Mouse (Mus musculus): ENCODE results near the gene Rpl15. TPM values are rescaled to one million over a fixed set of nuclear protein-coding genes. Genes with fewer than 3 reads are reported as not detected.
"Not testable (repeated sequence)": the region's sequence is repeated elsewhere in the genome, so short reads cannot be mapped to it uniquely, and the experiment has no call there.

Gene Rpl15
- polyA plus RNA-seq, 1 experiment from 2014 or later = 435 TPM

GRCm38 (mm10) chr14:18269947-18270528 is 1.2 kb downstream of the Rpl15 start:
- peak overlapping the region; percentile 98 for H3K9ac ChIP-seq (ENCODE audit: low read length)
- WGBS = 0% methylated on average over 22 of the region's 24 CpGs
- H3K4me1 ChIP-seq (replicated peaks; ENCODE audit: control insufficient read depth, insufficient read depth, low read length) = peaks cover 12% of the 10 kb centered on the region
- H3K4me2 ChIP-seq (ENCODE audit: low read depth, low read length) = peak overlapping the region; percentile 83
- peak overlapping the region; percentile 73; the same call in 1 of the 2 replicates for H3K27ac ChIP-seq (ENCODE audit: low read length)
- not testable (repeated sequence) for ATAC-seq (ENCODE audit: low read depth); H3K9me3 ChIP-seq (ENCODE audit: control insufficient read depth, low read length); H3K27me3 ChIP-seq (ENCODE audit: control insufficient read depth, insufficient read depth, low read depth, low read length)
- H3K4me3 ChIP-seq (ENCODE audit: low read length) = peak overlapping the region; percentile 94
- H3K36me3 ChIP-seq (ENCODE audit: control insufficient read depth, insufficient read depth, low read length) = peaks cover 14% of the 10 kb centered on the region

GRCm38 (mm10) chr14:18263427-18263826 is 7.8 kb downstream of the Rpl15 start:
- Histone ChIP-seq H3K27ac (ENCODE audit: low read length) (no peak overlapping the region), H3K4me2 (ENCODE audit: low read depth, low read length) (no peak overlapping the region), H3K9me3 (ENCODE audit: control insufficient read depth, low read length) (no peaks in the 10 kb centered on the region), H3K9ac (ENCODE audit: low read length) (no peak overlapping the region), H3K27me3 (ENCODE audit: control insufficient read depth, insufficient read depth, low read depth, low read length) (no peaks in the 10 kb centered on the region), H3K4me3 (ENCODE audit: low read length) (no peak overlapping the region), H3K4me1 (replicated peaks; ENCODE audit: control insufficient read depth, insufficient read depth, low read length) (0 out of 2 replicates have a peak, but pooled peaks cover 2% of the 10 kb centered on the region), H3K36me3 (ENCODE audit: control insufficient read depth, insufficient read depth, low read length) (peaks cover 13% of the 10 kb centered on the region)
- ATAC-seq (ENCODE audit: low read depth) = 0 out of 2 replicates have a peak, but pooled peaks have one; percentile 38
- 44% methylated on average over 4 of the region's 4 CpGs for WGBS

GRCm38 (mm10) chr14:18261203-18261602 is 10.0 kb downstream of the Rpl15 start:
- no peak overlapping the region for H3K4me2 ChIP-seq (ENCODE audit: low read depth, low read length)
- H3K36me3 ChIP-seq (ENCODE audit: control insufficient read depth, insufficient read depth, low read length) = peaks cover 2% of the 10 kb centered on the region; the same call in 1 of the 2 replicates
- H3K9ac ChIP-seq (ENCODE audit: low read length) = no peak overlapping the region
- no peak overlapping the region for H3K27ac ChIP-seq (ENCODE audit: low read length)
- H3K4me3 ChIP-seq (ENCODE audit: low read length) = no peak overlapping the region
- WGBS = 85% methylated on average over 3 of the region's 3 CpGs
- H3K9me3 ChIP-seq (ENCODE audit: control insufficient read depth, low read length) = no peaks in the 10 kb centered on the region
- H3K4me1 ChIP-seq (replicated peaks; ENCODE audit: control insufficient read depth, insufficient read depth, low read length) = 0 out of 2 replicates have a peak, but pooled peaks cover 2% of the 10 kb centered on the region
- H3K27me3 ChIP-seq (ENCODE audit: control insufficient read depth, insufficient read depth, low read depth, low read length) = no peaks in the 10 kb centered on the region
- no peak for ATAC-seq (ENCODE audit: low read depth)

GRCm38 (mm10) chr14:18242638-18243130 is 28.5 kb downstream of the Rpl15 start:
- 78% methylated on average over 21 of the region's 21 CpGs for WGBS
- no peak for ATAC-seq (ENCODE audit: low read depth)
- Histone ChIP-seq H3K4me1 (replicated peaks; ENCODE audit: control insufficient read depth, insufficient read depth, low read length) (no peaks in the 10 kb centered on the region), H3K9ac (ENCODE audit: low read length) (no peak overlapping the region), H3K9me3 (ENCODE audit: control insufficient read depth, low read length) (no peaks in the 10 kb centered on the region), H3K36me3 (ENCODE audit: control insufficient read depth, insufficient read depth, low read length) (no peaks in the 10 kb centered on the region), H3K27ac (ENCODE audit: low read length) (no peak overlapping the region), H3K4me3 (ENCODE audit: low read length) (no peak overlapping the region), H3K27me3 (ENCODE audit: control insufficient read depth, insufficient read depth, low read depth, low read length) (no peaks in the 10 kb centered on the region), H3K4me2 (ENCODE audit: low read depth, low read length) (no peak overlapping the region)

GRCm38 (mm10) chr14:18241786-18242185 is 29.4 kb downstream of the Rpl15 start:
- H3K27ac ChIP-seq (ENCODE audit: low read length) = no peak overlapping the region
- WGBS = 83% methylated on average over 4 of the region's 4 CpGs
- no peak for ATAC-seq (ENCODE audit: low read depth)
- H3K36me3 ChIP-seq (ENCODE audit: control insufficient read depth, insufficient read depth, low read length) = no peaks in the 10 kb centered on the region
- H3K4me1 ChIP-seq (replicated peaks; ENCODE audit: control insufficient read depth, insufficient read depth, low read length) = no peaks in the 10 kb centered on the region
- H3K4me3 ChIP-seq (ENCODE audit: low read length) = no peak overlapping the region
- no peaks in the 10 kb centered on the region for H3K27me3 ChIP-seq (ENCODE audit: control insufficient read depth, insufficient read depth, low read depth, low read length)
- no peak overlapping the region for H3K4me2 ChIP-seq (ENCODE audit: low read depth, low read length)
- H3K9me3 ChIP-seq (ENCODE audit: control insufficient read depth, low read length) = no peaks in the 10 kb centered on the region
- H3K9ac ChIP-seq (ENCODE audit: low read length) = no peak overlapping the region

GRCm38 (mm10) chr14:18240132-18240531 is 31.1 kb downstream of the Rpl15 start:
- no peaks in the 10 kb centered on the region for H3K4me1 ChIP-seq (replicated peaks; ENCODE audit: control insufficient read depth, insufficient read depth, low read length)
- 63% methylated on average over 7 of the region's 7 CpGs for WGBS
- no peak overlapping the region for H3K27ac ChIP-seq (ENCODE audit: low read length)
- H3K27me3 ChIP-seq (ENCODE audit: control insufficient read depth, insufficient read depth, low read depth, low read length) = no peaks in the 10 kb centered on the region
- no peak overlapping the region for H3K4me2 ChIP-seq (ENCODE audit: low read depth, low read length)
- no peak overlapping the region for H3K9ac ChIP-seq (ENCODE audit: low read length)
- H3K36me3 ChIP-seq (ENCODE audit: control insufficient read depth, insufficient read depth, low read length) = no peaks in the 10 kb centered on the region
- no peaks in the 10 kb centered on the region for H3K9me3 ChIP-seq (ENCODE audit: control insufficient read depth, low read length)
- no peak overlapping the region for H3K4me3 ChIP-seq (ENCODE audit: low read length)
- ATAC-seq (ENCODE audit: low read depth) = no peak

GRCm38 (mm10) chr14:18238750-18239731 is 32.1 kb downstream of the Rpl15 start, which contains the start of gene Nr1d2:
TSS of gene Nr1d2 (minus strand) at chr14:18239127.
- H3K4me1 ChIP-seq (replicated peaks; ENCODE audit: control insufficient read depth, insufficient read depth, low read length) = no peaks in the 10 kb centered on the region
- WGBS = under 1% methylated on average over 56 of the region's 66 CpGs
- H3K4me3 ChIP-seq (ENCODE audit: low read length) = peak within 1 kb of the TSS; percentile 85
- H3K9me3 ChIP-seq (ENCODE audit: control insufficient read depth, low read length) = no peaks in the 10 kb centered on the region
- peak within 1 kb of the TSS; percentile 86 for H3K4me2 ChIP-seq (ENCODE audit: low read depth, low read length)
- H3K9ac ChIP-seq (ENCODE audit: low read length) = peak within 1 kb of the TSS; percentile 86
- H3K27me3 ChIP-seq (ENCODE audit: control insufficient read depth, insufficient read depth, low read depth, low read length) = no peaks in the 10 kb centered on the region
- peak within 1 kb of the TSS; percentile 92 for H3K27ac ChIP-seq (ENCODE audit: low read length)
- ATAC-seq (ENCODE audit: low read depth) = peak; percentile 94
- H3K36me3 ChIP-seq (ENCODE audit: control insufficient read depth, insufficient read depth, low read length) = no peaks in the 10 kb centered on the region

- 0% methylated on average over 68 of the region's 71 CpGs for WGBS
These were observed 33.0 kb downstream of the Rpl15 start for GRCm38 (mm10) chr14:18238131-18238749.

More at GRCm38 (mm10) chr14:18238131-18238749, 33.0 kb downstream of the Rpl15 start:
- Histone ChIP-seq H3K4me2 (ENCODE audit: low read depth, low read length) (peak overlapping the region; percentile 86), H3K9me3 (ENCODE audit: control insufficient read depth, low read length) (no peaks in the 10 kb centered on the region), H3K36me3 (ENCODE audit: control insufficient read depth, insufficient read depth, low read length) (no peaks in the 10 kb centered on the region), H3K4me1 (replicated peaks; ENCODE audit: control insufficient read depth, insufficient read depth, low read length) (0 out of 2 replicates have a peak, but pooled peaks cover under 1% of the 10 kb centered on the region), H3K9ac (ENCODE audit: low read length) (peak overlapping the region; percentile 86), H3K27ac (ENCODE audit: low read length) (peak overlapping the region; percentile 92), H3K27me3 (ENCODE audit: control insufficient read depth, insufficient read depth, low read depth, low read length) (no peaks in the 10 kb centered on the region), H3K4me3 (ENCODE audit: low read length) (peak overlapping the region; percentile 85)
- peak; percentile 92 for ATAC-seq (ENCODE audit: low read depth)
